Comparison of ENCODE assay signal across 16 mouse cellular contexts in the genomic region with DNA sequence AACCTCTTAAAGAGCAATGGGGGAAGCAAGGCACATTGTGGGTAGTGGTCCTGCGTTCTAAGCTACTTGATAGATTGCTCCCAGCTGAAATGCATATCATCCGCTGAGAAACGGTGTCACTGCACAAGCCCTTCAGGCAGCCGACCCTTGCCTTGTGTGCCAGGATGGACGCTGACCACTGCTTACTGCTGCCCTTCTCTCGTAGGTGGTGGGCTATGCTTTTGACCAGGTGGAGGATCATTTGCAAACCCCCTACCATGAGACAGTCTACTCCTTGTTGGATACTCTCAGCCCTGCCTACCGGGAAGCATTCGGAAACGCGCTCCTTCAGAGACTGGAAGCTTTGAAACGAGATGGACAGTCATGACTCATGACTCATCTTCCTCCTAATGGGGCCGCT.
"Had no signal": no experiment of that assay in that cellular context is flagged by ENCODE, and none has a peak within 500 bp of the region (broad histone marks: within the 10 kb centered on the region; RNA-seq: fewer than 3 reads in every experiment).

No protein-coding gene starts in this region.

- DNase-seq: heart, postnatal 10 days; heart, postnatal 14 days; heart, postnatal 36 days; heart, postnatal 4 days; kidney, adult 11 months; kidney, adult 18-20 months; kidney, adult 2 months; kidney, adult 8-10 months; kidney, adult 9 months; kidney, postnatal 10 days; kidney, postnatal 14 days; kidney, postnatal 25 days; kidney, postnatal 36 days; kidney, postnatal 4 days; layer of hippocampus, adult 9-11 months; layer of hippocampus, postnatal 36 days had no signal
